Mouse (Mus musculus) liver, postnatal 0 days (tissue): Measurements from ENCODE around the gene Evc. TPM values are rescaled to one million over a fixed set of nuclear protein-coding genes. Genes with fewer than 3 reads are reported as not detected.

ENCODE experiments used
- ATAC-seq: fragments of 200-750 bp; cut with Nextera tagmentation; 2 replicates; pipeline ENCODE4 v1.8.0; 2017; ENCODE audit warnings: mild to moderate bottlenecking, moderate library complexity
- DNase-seq: peaks from one replicate; pipeline ENCODE4 v3.0.0-alpha.2; 2016
- H3K27ac ChIP-seq: fragments of 300-500 bp; sonication (generic); 2 replicates; pipeline ENCODE4 v1.5.1; 2014; ENCODE audit warnings: antibody characterized with exemption, moderate library complexity, mild to moderate bottlenecking, low read depth
- H3K27me3 ChIP-seq: fragments of 300-500 bp; sonication (generic); 2 replicates; pipeline ENCODE4 v1.6.1; 2014; ENCODE audit warnings: low read length, control low read depth, mixed read lengths; ENCODE audit not compliant: insufficient read depth
- H3K36me3 ChIP-seq: fragments of 300-500 bp; sonication (generic); replicated peaks from 2 replicates; pipeline ENCODE4 v1.6.1; 2014; ENCODE audit warnings: mild to moderate bottlenecking, control low read depth, low read length, moderate library complexity, mixed read lengths; ENCODE audit not compliant: insufficient read depth
- H3K4me1 ChIP-seq: fragments of 300-500 bp; sonication (generic); 2 replicates; pipeline ENCODE4 v1.6.1; 2014; ENCODE audit warnings: antibody characterized with exemption, mild to moderate bottlenecking, control low read depth; ENCODE audit not compliant: insufficient read depth
- H3K4me2 ChIP-seq: fragments of 300-500 bp; sonication (generic); 2 replicates; pipeline ENCODE4 v1.6.1; 2014; ENCODE audit warnings: low read depth, mild to moderate bottlenecking, low read length, moderate library complexity, mixed read lengths
- H3K4me3 ChIP-seq: fragments of 300-500 bp; sonication (generic); 2 replicates; pipeline ENCODE4 v1.5.1; 2014; ENCODE audit warnings: low read depth, low read length
- H3K9ac ChIP-seq: fragments of 300-500 bp; sonication (generic); replicated peaks from 2 replicates; pipeline ENCODE4 v1.6.1; 2014; ENCODE audit warnings: mild to moderate bottlenecking, moderate library complexity
- H3K9me3 ChIP-seq: fragments of 300-500 bp; sonication (generic); 2 replicates; pipeline ENCODE4 v1.6.1; 2016; ENCODE audit warnings: mild to moderate bottlenecking, control low read depth, low read length, mixed read lengths
- CTCF ChIP-seq: sonication (generic); IDR thresholded peaks from 2 replicates; pipeline ENCODE4 v1.5.1; 2016; ENCODE audit warnings: antibody characterized with exemption, low read depth
- EP300 ChIP-seq: IDR thresholded peaks from 2 replicates; pipeline ENCODE4 v1.6.1; 2016; ENCODE audit warnings: antibody characterized with exemption, low read depth, mild to moderate bottlenecking
- WGBS: fragments of 180-500 bp; shearing (Covaris S2); extraction: QIAGEN DNeasy Blood & Tissue Kit; methylation state at CpG from one replicate; pipeline ENCODE4 v1.1.7; 2014; ENCODE audit not compliant: insufficient replicate concordance; 5-methylcytosine and 5-hydroxymethylcytosine counted together
- polyA plus RNA-seq: library from polyadenylated mRNA; unstranded; fragments of >200 nt; fragmentation: Nextera tagmentation; extraction: Ambion mirVana; gene quantifications from 2 replicates; pipeline ENCODE4 v1.2.1, GENCODE M21; 2015

The Evc gene
- polyA plus RNA-seq, 1 experiment from 2014 or later, result 0.65 TPM

DNA sequence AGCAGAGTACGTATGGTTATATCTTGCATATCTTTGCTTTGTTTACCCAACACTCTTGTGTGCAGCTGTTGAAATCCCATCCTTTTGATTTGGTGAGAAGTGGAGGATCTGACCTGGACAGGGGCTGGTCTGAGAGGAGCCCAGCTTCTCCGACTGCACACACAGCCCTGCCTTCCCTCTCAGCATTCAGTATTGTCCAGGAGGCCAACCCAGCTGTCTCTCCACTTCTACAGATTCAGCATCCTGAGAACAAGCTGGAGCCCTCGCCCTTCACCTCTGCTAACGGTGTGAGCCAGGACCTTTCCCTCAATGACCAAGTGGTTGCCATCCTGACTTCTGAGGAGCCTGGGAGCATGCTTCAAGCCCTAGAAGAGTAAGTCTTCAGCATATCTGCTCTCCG, 26.6 kb upstream of the Evc start:
- Histone ChIP-seq H3K4me1 (no peaks in the 10 kb centered on the region), H3K4me3 (no peak overlapping the region), H3K27me3 (no peaks in the 10 kb centered on the region), H3K36me3 (no peaks in the 10 kb centered on the region), H3K27ac (no peak overlapping the region), H3K9ac (no peak overlapping the region), H3K4me2 (no peak overlapping the region), H3K9me3 (no peaks in the 10 kb centered on the region)
- TF ChIP-seq CTCF, result no peak
- TF ChIP-seq EP300, result no peak
- ATAC-seq (no peak), DNase-seq (no peak)
- 73% methylated on average over 5 of the region's 5 CpGs for WGBS

DNA sequence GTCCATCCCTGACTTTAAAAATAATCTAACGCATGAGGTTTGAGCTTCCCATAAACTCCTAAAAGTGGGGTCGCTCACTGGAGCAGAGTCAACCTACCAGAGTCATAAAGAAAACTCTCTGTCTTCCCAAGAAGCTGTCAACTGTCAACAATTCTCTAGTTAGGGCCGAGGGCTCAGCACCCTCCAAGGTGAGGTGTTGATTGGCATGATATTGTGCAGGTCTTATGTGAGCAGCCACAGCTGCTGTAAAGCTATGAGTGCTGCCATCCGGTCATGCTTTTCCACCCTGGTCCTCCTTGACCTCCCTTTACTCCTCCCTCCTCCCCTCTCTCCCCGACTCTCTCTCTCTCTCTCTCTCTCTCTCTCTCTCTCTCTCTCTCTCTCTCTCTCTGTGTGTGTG, 25.9 kb upstream of the Evc start:
- no peak for DNase-seq
- Histone ChIP-seq H3K27ac (no peak overlapping the region), H3K4me2 (no peak overlapping the region), H3K4me3 (no peak overlapping the region), H3K9ac (no peak overlapping the region), H3K9me3 (no peaks in the 10 kb centered on the region), H3K27me3 (no peaks in the 10 kb centered on the region), H3K36me3 (no peaks in the 10 kb centered on the region), H3K4me1 (no peaks in the 10 kb centered on the region)
- no peak for ATAC-seq
- no peak for TF ChIP-seq EP300
- TF ChIP-seq CTCF, result no peak
- WGBS, result 48% methylated on average over 5 of the region's 5 CpGs

DNA sequence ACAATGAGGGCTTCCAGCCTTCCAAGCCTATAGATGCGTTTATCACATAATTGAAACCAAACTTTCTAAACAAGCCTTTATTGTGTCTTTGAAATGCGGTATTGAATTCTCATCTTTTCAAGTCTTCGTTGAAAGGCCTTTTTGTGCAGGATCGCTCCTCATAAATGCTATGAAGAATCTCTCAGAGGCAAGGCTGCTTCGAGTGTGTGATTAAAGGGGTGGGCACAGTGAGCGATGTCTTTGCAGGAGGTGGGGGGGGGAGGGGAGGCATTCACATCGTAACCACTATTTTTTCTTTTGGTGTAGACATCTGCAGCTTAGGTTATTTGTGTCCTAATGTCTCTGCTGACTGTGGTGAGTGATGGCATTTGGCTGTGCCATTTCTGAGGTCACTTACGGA, 19.3 kb upstream of the Evc start:
- TF ChIP-seq CTCF (no peak), EP300 (no peak)
- H3K9ac ChIP-seq, result no peak overlapping the region
- H3K4me3 ChIP-seq, result no peak overlapping the region
- no peak for DNase-seq
- no peaks in the 10 kb centered on the region for H3K27me3 ChIP-seq
- H3K27ac ChIP-seq, result no peak overlapping the region
- ATAC-seq, result no peak
- no peak overlapping the region for H3K4me2 ChIP-seq
- H3K4me1 ChIP-seq, result no peaks in the 10 kb centered on the region
- no peaks in the 10 kb centered on the region for H3K36me3 ChIP-seq
- no peaks in the 10 kb centered on the region for H3K9me3 ChIP-seq
- WGBS, result 81% methylated on average over 8 of the region's 8 CpGs

DNA sequence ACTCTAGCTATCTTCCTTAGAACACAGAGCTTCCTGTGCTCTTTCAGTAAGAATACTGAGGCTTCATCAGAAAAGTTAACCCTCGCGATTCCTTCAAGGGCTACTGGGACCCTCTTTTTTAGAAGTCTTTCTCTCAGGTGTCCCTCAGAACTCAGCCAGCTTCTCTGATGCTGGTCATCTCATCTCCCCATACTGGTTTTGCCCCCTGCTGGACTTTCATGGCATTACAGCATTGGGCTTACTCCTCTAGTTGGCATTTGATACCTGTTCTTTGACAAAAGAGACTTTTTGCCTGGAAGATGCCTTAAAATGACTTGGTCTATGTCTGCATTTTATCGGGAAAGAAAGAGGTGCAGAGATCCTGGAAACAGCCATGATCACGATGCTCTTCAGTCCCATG, 17.7 kb upstream of the Evc start:
- WGBS, result 74% methylated on average over 4 of the region's 4 CpGs

DNA sequence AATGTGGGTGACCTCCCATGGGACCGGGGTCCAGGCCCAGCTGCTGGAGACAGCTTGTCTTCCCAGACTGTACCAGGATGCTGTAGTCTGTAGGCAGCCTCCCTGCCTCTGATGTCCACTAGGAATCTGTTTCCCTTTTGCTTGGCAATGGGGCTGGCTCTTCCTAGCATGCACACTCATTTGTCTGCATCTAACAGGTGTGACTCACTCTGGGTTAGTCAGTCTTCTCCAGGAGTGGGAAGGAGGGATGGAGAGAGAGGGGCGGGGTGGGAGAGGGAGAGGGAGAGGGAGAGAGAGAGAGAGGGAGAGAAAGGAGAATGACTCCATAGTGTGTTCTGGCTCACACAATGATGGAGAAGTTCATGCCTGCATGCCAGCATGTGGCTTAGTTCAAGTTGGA, 15.1 kb upstream of the Evc start:
- TF ChIP-seq EP300, result no peak
- TF ChIP-seq CTCF, result no peak

More for the DNA sequence above, 17.7 kb upstream of the Evc start:
- no peak for ATAC-seq
- Histone ChIP-seq H3K4me3 (no peak overlapping the region), H3K4me1 (no peaks in the 10 kb centered on the region), H3K27me3 (no peaks in the 10 kb centered on the region), H3K27ac (no peak overlapping the region), H3K9me3 (no peaks in the 10 kb centered on the region), H3K9ac (no peak overlapping the region), H3K4me2 (no peak overlapping the region), H3K36me3 (no peaks in the 10 kb centered on the region)
- DNase-seq, result peak; percentile 59
- no peak for TF ChIP-seq EP300
- peak; percentile 75 for TF ChIP-seq CTCF

DNA sequence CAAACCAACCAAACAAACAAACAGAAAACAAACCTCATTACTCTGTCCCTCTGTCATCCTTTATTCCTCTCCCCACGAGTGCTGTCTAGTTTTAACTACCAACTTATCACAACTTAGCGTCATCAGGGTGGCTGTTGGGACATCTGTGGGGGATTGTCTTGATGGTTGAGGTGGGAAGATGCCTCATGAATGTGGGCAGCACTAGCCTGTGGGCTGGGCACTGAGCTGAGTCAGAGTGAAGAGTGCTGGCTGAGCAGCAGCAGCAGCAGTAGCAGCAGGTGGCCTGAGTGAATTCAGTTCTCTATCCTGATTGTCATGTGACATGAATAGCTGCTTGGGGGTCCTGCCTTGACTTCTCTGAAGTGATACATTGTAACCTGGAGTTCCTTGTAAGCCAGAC, 7.3 kb upstream of the Evc start:
- WGBS, result 58% methylated on average over 2 of the region's 2 CpGs
- Histone ChIP-seq H3K9ac (no peak overlapping the region), H3K36me3 (no peaks in the 10 kb centered on the region), H3K9me3 (no peaks in the 10 kb centered on the region), H3K4me2 (no peak overlapping the region), H3K4me1 (no peaks in the 10 kb centered on the region), H3K4me3 (no peak overlapping the region), H3K27ac (no peak overlapping the region), H3K27me3 (no peaks in the 10 kb centered on the region)
- DNase-seq (no peak), ATAC-seq (no peak)
- TF ChIP-seq EP300 (no peak), CTCF (no peak)

More for the DNA sequence above, 15.1 kb upstream of the Evc start:
- Histone ChIP-seq H3K9ac (no peak overlapping the region), H3K27ac (no peak overlapping the region), H3K36me3 (no peaks in the 10 kb centered on the region), H3K27me3 (no peaks in the 10 kb centered on the region), H3K4me1 (no peaks in the 10 kb centered on the region), H3K4me2 (no peak overlapping the region), H3K4me3 (no peak overlapping the region), H3K9me3 (no peaks in the 10 kb centered on the region)
- ATAC-seq (no peak), DNase-seq (no peak)
- 81% methylated on average over 2 of the region's 2 CpGs for WGBS

DNA sequence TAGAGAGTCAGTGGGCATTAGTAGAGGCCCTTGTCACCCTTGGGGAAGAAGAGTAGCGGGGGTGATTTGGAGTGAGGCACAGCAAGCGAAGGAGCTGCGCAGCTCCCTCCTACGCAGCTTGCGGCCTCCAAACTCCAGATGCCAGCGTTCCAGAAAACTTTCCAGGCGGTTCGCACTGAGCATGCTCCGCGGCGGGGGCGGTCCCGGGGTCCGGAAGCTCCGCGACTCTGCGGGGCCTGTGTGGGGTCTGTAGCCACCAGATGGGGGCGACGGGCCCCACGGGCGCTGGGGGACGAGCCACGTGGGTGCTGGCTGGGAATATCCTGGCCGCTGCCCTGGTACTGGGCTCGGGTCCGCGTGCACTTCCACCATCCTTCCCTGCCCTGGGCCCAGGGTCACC, 1.6 kb upstream of the Evc start, which contains the start of gene Evc2:
TSS of gene Evc2 (plus strand) at position 212 of the 400 bp plus-strand sequence.
- H3K9me3 ChIP-seq, result no peaks in the 10 kb centered on the region
- peak within 1 kb of the TSS; percentile 72 for H3K4me2 ChIP-seq
- TF ChIP-seq CTCF (peak; percentile 9; the same call in 1 of the 2 replicates), EP300 (no peak)
- peaks cover 7% of the 10 kb centered on the region; the same call in 1 of the 2 replicates for H3K4me1 ChIP-seq
- DNase-seq (peak; percentile 36), ATAC-seq (no peak)
- peaks cover 19% of the 10 kb centered on the region for H3K27me3 ChIP-seq
- peak within 1 kb of the TSS; percentile 50 for H3K4me3 ChIP-seq
- WGBS, result under 1% methylated on average over 23 of the region's 27 CpGs
- H3K27ac ChIP-seq, result no peak within 1 kb of the TSS
- H3K9ac ChIP-seq, result peak within 1 kb of the TSS; percentile 47; the same call in 1 of the 2 replicates
- H3K36me3 ChIP-seq, result no peaks in the 10 kb centered on the region
